Mouse (Mus musculus) ZHBTc4 (cell line): ENCODE measurements at regions not wholly inside any gene's neighbourhood (a gene's known extent, or its start where the extent isn't known, plus 50 kb on each side); places are given as distances from the start of the nearest gene placed in this dataset.

Experiments
- DNase-seq: peaks from one replicate; pipeline ENCODE4 v3.0.0-alpha.2; 2011; ENCODE audit warnings: low read depth, low spot score

DNA sequence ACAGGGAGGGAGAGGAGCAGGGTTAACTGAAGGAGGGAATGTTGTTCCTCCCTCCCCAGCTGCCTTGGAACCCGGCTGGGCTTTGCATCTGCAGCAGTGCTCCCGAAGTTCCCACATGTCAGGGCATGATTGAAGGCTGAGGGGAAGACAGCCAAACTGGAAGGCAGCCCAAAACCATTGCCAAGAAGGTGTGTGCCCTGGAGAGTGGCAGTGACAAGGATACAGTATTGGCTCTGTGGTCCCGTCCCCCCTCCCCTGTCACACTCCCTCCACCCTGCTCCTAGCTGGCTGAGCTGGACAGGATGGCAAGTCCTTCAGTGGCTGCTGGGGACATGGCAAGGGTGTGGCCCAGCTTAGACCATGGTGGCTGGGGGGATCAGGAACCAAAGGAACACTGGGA lies 79.1 kb downstream of the Cyp26b1 start:
- DNase-seq = no peak

GRCm38 (mm10) chr6:84508598-84508997 lies 85.1 kb downstream of the Cyp26b1 start:
- DNase-seq = no peak

DNA sequence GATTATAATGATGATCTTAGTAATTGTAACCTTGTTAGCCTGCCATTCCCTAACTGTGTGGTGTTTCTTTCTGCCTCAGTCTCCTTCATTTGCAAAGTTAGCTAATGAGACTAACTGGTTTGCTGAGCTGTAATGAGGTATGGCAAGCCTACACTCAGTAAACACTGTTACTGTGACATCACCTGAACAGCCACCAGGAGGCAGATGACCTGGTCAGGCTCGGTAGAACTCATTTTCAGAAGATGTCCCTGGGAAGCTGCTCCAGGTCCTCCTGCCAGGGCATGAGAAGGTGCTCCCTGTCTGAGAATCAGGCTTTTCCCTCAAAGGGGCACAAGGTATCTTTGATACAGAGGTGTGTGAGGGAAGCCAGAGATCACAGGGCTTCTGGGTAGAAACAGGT lies 87.0 kb downstream of the Cyp26b1 start:
- peak; percentile 27 for DNase-seq

- DNase-seq = peak; percentile 57
These were observed 93.3 kb downstream of the Cyp26b1 start for GRCm38 (mm10) chr6:84500255-84500886.

GRCm38 (mm10) chr6:84498076-84498475 lies 95.6 kb downstream of the Cyp26b1 start:
- DNase-seq = no peak

GRCm38 (mm10) chr6:84493676-84494075 lies 100.0 kb downstream of the Cyp26b1 start:
- no peak for DNase-seq

GRCm38 (mm10) chr6:84493169-84493568 lies 100.5 kb downstream of the Cyp26b1 start:
- peak; percentile 63 for DNase-seq

- DNase-seq = no peak
These were observed 101.1 kb downstream of the Cyp26b1 start for GRCm38 (mm10) chr6:84492594-84492993.

DNA sequence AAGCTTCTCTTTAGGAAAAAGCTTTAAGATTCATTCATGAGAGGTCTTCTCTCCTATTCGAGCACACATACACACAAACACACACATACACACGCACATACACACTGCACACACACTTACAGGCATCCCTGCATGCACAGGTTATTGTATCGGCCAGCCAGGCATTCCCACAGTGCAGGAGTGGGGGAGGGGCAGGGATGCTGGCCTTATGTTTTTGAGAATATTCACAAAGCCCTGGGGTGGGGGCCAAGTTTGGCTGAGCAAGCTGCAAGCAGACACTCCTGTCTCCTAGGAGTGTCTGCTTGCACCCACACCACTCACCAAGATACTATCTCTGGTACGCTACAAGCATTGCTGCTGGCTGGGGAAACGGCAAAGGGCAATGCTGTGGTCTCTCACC lies 102.6 kb downstream of the Cyp26b1 start:
- no peak for DNase-seq

GRCm38 (mm10) chr6:84481205-84481604 lies 112.5 kb downstream of the Cyp26b1 start:
- DNase-seq = peak; percentile 48

- no peak for DNase-seq
These were observed 116.6 kb downstream of the Cyp26b1 start for GRCm38 (mm10) chr6:84477072-84477471.

- no peak for DNase-seq
These were observed 117.2 kb downstream of the Cyp26b1 start for GRCm38 (mm10) chr6:84476466-84476865.

DNA sequence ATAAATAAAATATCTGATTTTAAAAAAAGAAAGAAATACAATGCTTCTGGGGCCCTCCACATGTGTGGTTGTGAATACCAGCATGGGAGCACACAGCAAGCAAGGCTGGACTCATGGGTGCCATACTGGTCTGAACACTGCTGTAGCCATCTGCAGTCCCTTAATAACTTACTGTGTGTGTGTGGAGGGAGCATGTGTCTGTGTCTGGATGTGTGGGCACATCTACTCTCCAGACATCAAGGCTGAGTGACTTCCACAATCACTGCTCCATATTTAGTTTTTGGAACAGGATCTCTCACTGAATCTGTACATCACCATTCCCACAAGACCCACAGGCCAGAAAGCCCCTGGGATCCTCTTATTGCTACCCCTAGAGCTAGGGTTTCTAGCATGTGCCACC lies 118.9 kb downstream of the Cyp26b1 start:
- no peak for DNase-seq

GRCm38 (mm10) chr6:84473171-84473570 lies 120.5 kb downstream of the Cyp26b1 start:
- DNase-seq = no peak

- peak; percentile 23 for DNase-seq
These were observed 121.4 kb downstream of the Cyp26b1 start for GRCm38 (mm10) chr6:84472287-84472686.

DNA sequence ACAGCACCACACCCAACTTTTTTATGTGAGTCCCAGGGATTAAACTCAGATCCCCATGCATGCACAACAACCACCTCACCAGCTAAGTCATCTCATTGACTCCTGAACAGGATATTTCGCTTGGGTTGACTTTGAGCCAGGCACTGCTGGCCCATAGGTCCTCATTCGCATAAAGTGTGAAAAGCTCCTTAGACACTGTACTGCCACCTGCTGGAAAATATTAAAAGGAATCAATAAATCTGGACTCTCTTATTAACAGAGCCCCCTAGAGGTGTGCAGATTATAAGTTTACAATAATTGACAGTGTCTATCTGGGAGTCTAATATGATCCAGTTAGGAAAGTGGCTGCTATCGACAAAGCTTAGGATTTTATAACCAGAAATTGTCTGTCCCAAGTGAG lies 126.4 kb downstream of the Cyp26b1 start:
- no peak for DNase-seq

GRCm38 (mm10) chr6:84466223-84466622 lies 127.5 kb downstream of the Cyp26b1 start:
- no peak for DNase-seq

DNA sequence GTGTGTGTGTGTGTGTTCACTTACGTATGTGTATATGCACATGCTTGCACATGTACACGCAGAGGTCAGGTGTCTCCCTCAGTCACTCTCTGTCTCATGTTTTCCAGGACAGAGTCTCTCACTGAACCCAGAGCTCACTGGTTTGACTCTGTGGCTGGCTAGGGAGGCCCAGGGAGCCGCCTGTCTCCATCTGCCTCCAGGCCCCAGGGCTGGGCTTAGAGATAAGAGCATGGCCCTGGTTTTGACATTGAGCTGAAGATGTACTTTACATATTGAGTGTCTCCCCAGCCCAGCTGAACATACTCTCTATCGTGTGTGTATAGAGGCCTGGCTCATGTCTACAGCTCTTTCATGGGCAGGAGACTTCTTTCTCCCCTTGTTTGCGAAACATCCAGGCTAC lies 128.1 kb downstream of the Cyp26b1 start:
- no peak for DNase-seq

GRCm38 (mm10) chr6:84463592-84464367 lies 129.9 kb downstream of the Cyp26b1 start:
- DNase-seq = no peak

DNA sequence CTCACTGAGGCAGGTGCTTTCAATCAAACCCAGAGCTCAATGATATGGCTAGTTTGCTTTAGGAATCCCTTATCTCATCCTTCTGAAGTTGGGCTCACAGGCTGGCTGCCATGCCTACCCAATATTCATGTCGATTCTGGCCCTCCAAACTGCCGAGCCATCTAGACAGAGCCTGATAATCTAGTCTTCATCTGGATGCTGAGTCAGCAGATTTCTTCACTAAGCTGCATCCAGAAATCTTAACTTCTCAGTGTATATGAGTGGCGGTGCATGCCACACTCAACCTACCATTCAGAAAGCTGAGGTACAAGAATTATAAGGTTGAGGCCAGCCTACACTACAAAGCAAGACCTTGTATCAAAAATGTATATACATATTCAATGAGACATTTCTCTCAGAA lies 136.9 kb downstream of the Cyp26b1 start:
- DNase-seq = no peak

DNA sequence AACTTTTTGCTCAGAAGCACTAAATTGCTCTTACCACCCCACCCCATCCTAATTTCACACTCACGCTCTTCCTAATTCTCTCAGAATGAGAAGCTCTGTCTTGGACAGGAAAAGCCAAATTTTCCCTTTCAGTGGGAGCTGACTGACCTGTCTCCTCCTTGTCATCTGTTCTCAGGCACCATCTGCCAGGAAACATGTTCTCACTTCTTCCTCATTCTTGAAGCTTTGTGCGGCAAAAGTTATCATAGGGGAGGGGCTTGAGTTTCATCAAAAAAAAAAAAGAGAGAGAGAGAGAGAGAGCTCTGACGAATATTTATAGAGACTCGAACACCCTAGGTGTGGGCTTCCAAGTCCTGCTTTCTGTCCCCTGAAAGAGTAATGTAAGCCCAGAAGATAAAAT lies 148.6 kb downstream of the Cyp26b1 start:
- DNase-seq = no peak

DNA sequence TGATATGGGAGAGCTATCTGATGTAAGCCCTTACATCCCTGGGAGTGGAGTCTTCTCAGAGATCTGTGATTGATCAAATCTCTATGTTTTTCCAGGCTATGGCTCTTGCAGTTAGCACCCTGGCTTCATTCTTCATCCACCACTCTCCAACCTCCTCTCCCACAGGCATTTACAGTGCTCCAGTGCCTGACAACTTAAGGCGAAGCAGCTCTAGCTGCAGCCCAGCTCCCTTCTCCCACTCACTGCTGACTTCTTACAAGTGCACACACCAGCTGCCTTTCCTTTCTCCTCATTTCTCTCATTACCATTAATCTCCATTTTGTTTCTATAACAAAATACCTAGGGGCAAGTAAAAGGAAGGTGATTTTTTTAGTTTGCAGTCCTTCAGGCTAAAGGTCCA lies 151.0 kb downstream of the Cyp26b1 start:
- no peak for DNase-seq

- DNase-seq = no peak
These were observed 151.8 kb downstream of the Cyp26b1 start for GRCm38 (mm10) chr6:84441721-84442480.
